Mouse (Mus musculus) G1E (cell line): ENCODE measurements around the gene Bri3.

Experiments used
- CTCF ChIP-seq: IDR thresholded peaks from 2 replicates; pipeline ENCODE4 v1.5.1; 2012; ENCODE audit warnings: low read depth, low read length, inconsistent platforms, mixed read lengths
- POLR2AphosphoS5 ChIP-seq: IDR thresholded peaks from 2 replicates; pipeline ENCODE4 v1.6.1; 2012; ENCODE audit warnings: low read depth, low read length, inconsistent platforms; ENCODE audit not compliant: insufficient replicate concordance

- no peak for TF ChIP-seq CTCF
- no peak for TF ChIP-seq POLR2AphosphoS5
Measured at GRCm38 (mm10) chr5:144370986-144371385, 126.7 kb downstream of the Bri3 start.
